Mouse (Mus musculus): Measurements from ENCODE around the gene Gm21704. TPM values are rescaled to one million over a fixed set of nuclear protein-coding genes. Genes with fewer than 3 reads are reported as not detected.
"Not testable (repeated sequence)": the region's sequence is repeated elsewhere in the genome, so short reads cannot be mapped to it uniquely, and the experiment has no call there.

Gm21704 gene
- total RNA-seq (2017), result not detected in 2 replicates

DNA sequence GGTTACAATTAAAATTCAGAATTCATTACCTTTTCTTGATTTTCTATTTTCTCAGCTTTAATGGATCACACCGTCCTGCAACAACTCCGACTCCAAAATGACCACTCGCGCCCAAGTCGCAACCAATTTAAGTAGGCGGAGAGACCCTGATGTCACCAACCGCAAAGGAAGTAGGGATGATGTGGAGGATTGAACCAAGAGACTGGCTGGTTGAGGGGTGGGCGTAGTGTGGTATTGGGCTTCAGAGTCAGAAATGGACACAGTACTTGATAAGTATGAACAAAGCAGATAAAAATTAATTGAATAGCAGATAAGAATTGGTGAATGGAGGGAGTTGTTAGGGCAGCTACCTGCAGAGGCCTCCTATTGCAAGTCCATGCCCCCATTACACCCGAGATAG, at the start of gene Gm21704, which contains the start of gene Gm21708:
Gene Gm21704 (minus strand): TSS at position 101 of the 400 bp plus-strand sequence.
Gene Gm21708 (minus strand): TSS at position 101 of the 400 bp plus-strand sequence.
- ATAC-seq (replicated peaks; ENCODE audit: low read depth, poor library complexity, severe bottlenecking), result not testable (repeated sequence)

DNA sequence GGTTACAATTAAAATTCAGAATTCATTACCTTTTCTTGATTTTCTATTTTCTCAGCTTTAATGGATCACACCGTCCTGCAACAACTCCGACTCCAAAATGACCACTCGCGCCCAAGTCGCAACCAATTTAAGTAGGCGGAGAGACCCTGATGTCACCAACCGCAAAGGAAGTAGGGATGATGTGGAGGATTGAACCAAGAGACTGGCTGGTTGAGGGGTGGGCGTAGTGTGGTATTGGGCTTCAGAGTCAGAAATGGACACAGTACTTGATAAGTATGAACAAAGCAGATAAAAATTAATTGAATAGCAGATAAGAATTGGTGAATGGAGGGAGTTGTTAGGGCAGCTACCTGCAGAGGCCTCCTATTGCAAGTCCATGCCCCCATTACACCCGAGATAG, 64.7 kb downstream of the Gm21704 start, which contains the start of gene Gm21693:
Gene Gm21693 (minus strand): TSS at position 101 of the 400 bp plus-strand sequence.
- ATAC-seq (replicated peaks; ENCODE audit: low read depth, poor library complexity, severe bottlenecking), result not testable (repeated sequence)

DNA sequence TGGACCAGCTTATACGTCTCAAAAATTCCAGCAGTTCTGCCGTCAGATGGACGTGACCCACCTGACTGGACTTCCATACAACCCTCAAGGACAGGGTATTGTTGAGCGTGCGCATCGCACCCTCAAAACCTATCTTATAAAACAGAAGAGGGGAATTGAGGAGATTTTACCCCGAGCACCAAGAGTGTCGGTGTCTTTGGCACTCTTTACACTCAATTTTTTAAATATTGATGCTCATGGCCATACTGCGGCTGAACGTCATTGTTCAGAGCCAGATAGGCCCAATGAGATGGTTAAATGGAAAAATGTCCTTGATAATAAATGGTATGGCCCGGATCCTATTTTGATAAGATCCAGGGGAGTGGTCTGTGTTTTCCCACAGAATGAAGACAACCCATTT, 69.3 kb downstream of the Gm21704 start:
- ATAC-seq (replicated peaks; ENCODE audit: low read depth, poor library complexity, severe bottlenecking), result not testable (repeated sequence)

Other genes with a start within 250 kb of the Gm21704 start
- not detected in 2 replicates for gene Gm21677, start 103.7 kb downstream of the Gm21704 start, total RNA-seq (2017)
- gene Gm21693, start 64.8 kb downstream of the Gm21704 start, total RNA-seq (2017), result not detected in 2 replicates
- gene Gm21708, start within 50 bp of the Gm21704 start, total RNA-seq (2017), result not detected in 2 replicates